Mouse (Mus musculus) C3H10T1/2 (cell line): ENCODE measurements around the gene Rnf130. TPM values are rescaled to one million over a fixed set of nuclear protein-coding genes. Genes with fewer than 3 reads are reported as not detected.

Experiments
- polyA plus RNA-seq, 2 experiments: library from polyadenylated mRNA; unstranded; fragments of >200 nt; fragmentation: generic; extraction: Trizol; gene quantifications; one replicate each; pipeline ENCODE4 v1.2.1; 2012; ENCODE audit warnings: missing spikeins in 2 of 2

The Rnf130 gene
- polyA plus RNA-seq: 1 to 10 TPM in 1 of 2 experiments, under 1 TPM in 1; 0.11 to 1.3 TPM

DNA sequence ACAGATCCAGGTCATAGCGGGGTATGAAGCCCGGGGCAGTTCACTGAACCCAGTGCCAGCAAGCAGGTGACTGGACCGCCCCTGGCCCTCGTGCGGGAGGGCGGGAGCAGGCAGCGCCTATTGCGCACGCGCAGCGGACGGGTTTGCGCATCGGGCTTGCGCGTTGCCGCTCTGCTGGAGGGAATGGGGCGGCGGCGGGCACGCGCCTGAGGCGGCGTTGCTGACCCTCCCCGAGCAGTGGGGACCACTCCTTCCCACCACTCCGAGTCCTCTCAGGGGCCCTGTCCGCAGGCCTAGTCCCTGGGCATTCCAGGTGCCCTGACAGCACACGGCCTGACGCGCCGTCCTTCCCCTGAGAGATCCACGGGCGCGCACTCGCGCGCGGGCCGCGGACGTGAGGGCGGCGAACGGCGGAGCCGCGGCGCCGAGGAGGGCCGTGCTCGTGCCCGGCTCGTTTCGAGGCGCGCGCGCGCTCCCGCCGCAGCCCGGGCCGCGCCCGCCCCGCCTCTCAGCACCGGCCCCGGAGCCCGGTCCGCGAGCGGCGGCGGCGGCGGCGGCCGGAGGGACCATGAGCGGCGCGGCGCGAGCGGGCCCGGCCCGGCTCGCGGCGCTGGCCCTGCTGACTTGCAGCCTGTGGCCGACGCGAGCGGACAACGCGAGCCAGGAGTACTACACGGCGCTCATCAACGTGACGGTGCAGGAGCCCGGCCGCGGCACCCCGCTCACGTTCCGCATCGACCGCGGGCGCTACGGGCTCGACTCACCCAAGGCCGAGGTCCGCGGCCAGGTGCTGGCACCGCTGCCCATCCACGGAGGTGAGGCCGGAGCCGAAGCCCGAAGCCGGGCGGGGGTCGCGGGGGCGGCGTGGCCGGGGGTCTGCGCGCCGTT lies at the start of gene Rnf130:
Rnf130 (plus strand) TSS at position 514 of the 888 bp plus-strand sequence.

DNA sequence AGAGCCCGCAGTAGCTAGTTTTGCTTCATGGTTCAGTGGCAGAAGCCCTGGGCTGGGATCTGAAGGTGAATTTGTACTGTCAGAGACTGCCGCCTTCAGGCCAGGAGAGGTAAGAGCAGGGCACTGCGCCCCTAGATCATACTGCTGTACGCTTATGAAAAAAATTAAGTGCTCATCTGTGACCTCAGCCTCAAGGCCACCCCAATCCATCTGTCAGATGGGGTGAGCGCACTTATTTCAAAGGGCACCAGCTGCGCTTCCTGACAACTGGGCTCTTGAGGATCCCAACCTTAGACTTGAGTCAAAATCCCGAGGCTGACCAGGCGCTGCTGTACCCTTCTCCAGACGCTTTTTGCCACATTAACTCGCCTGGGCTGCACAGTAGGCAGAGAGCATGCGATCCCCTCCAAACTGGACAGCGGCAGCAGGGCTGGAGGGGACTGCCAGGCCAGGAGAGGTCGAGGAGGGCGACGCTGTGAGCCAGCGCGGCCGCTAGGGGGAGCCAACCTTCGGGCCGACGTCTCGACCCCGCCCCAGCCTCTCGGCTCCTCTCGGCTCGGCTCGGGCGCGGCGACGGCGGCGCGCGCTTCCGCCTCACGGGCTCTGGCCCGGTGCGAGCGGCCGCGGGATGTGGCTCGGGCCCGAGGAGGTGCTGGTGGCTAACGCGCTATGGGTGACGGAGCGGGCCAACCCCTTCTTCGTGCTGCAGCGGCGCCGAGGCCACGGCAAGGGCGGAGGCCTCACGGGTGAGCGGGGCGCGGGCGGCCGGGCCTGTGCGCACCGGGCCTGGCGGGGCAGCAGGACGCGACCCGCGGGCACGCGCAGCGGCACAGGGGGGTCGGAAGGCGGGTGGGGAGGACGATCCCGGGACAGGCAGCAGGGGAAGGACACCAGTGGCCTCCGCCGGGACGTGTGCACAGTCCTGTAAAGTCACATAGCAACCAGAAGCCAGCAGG lies 105.9 kb downstream of the Rnf130 start, which contains the start of gene Tbc1d9b:
Tbc1d9b (plus strand) TSS at position 586 of the 956 bp plus-strand sequence.

Other genes starting within 250 kb of the Rnf130 start
- gene Gfpt2, start 231.2 kb upstream of the Rnf130 start, polyA plus RNA-seq: not detected
- gene Mapk9, start 178.6 kb upstream of the Rnf130 start, polyA plus RNA-seq: 10 to 100 TPM in 1 of 2 experiments, 1 to 10 TPM in 1; 2.1 to 13.8 TPM
- under 1 TPM in 1 of 2 experiments, not detected in 1; 0.02 TPM for gene Rasgef1c, start 123.5 kb upstream of the Rnf130 start, polyA plus RNA-seq
- gene Tbc1d9b, start 106.0 kb downstream of the Rnf130 start, polyA plus RNA-seq: 10 to 100 TPM; 24.9 to 84.8 TPM
- gene Mrnip, start 149.1 kb downstream of the Rnf130 start, polyA plus RNA-seq: 10 to 100 TPM in 1 of 2 experiments, 1 to 10 TPM in 1; 6.2 to 20.4 TPM
- gene Sqstm1, start 185.5 kb downstream of the Rnf130 start, polyA plus RNA-seq: 100 to 1,000 TPM; 677 to 698 TPM
- 100 to 1,000 TPM; 126 to 128 TPM for gene Mgat4b, start 185.5 kb downstream of the Rnf130 start, polyA plus RNA-seq
- under 1 TPM; 0.27 to 0.28 TPM for gene Ltc4s, start 213.3 kb downstream of the Rnf130 start, polyA plus RNA-seq